Mouse (Mus musculus) myocyte (in vitro differentiated cells): ENCODE measurements around the gene Tcaf3. TPM values are rescaled to one million over a fixed set of nuclear protein-coding genes. Genes with fewer than 3 reads are reported as not detected.

ENCODE experiments used
- H3K27me3 ChIP-seq: one replicate; pipeline ENCODE4 v1.6.1; 2011; ENCODE audit not compliant: control insufficient read depth, insufficient read depth, insufficient read length
- H3K36me3 ChIP-seq: one replicate; pipeline ENCODE4 v1.6.1; 2011; ENCODE audit not compliant: control insufficient read depth, insufficient read depth
- H3K4me2 ChIP-seq: one replicate; pipeline ENCODE4 v1.6.1; 2011; ENCODE audit warnings: low read depth, control low read depth
- H3K4me3 ChIP-seq: one replicate; pipeline ENCODE4 v1.5.1; 2011; ENCODE audit warnings: mild to moderate bottlenecking, control low read depth, moderate library complexity
- H3K79me2 ChIP-seq: one replicate; pipeline ENCODE4 v1.6.1; 2011; ENCODE audit not compliant: control insufficient read depth, insufficient read depth
- H3ac ChIP-seq: one replicate; pipeline ENCODE4 v1.6.1; 2011; ENCODE audit not compliant: control insufficient read depth, insufficient read length
- CEBPB ChIP-seq: IDR thresholded peaks from 2 replicates; pipeline ENCODE4 v1.6.1; 2011; ENCODE audit warnings: mild to moderate bottlenecking, moderate library complexity; ENCODE audit not compliant: poor library complexity, insufficient read depth, severe bottlenecking
- E2F4 ChIP-seq: IDR thresholded peaks from one replicate; pipeline ENCODE4 v1.6.1; 2011; ENCODE audit warnings: mild to moderate bottlenecking, control low read depth, moderate library complexity; ENCODE audit not compliant: insufficient read depth
- MAX ChIP-seq: IDR thresholded peaks from one replicate; pipeline ENCODE4 v1.6.1; 2011; ENCODE audit warnings: low read depth, mild to moderate bottlenecking, control low read depth
- MYOD1 ChIP-seq, 3 experiments: IDR thresholded peaks; one replicate each; pipeline ENCODE4 v1.6.1; 2011; ENCODE audit warnings: control low read depth in 2 of 3, low read depth in 2 of 3, mild to moderate bottlenecking in 2 of 3, moderate library complexity in 1 of 3; ENCODE audit not compliant: insufficient read length in 2 of 3, control insufficient read depth in 1 of 3
- MYOG ChIP-seq, 3 experiments: IDR thresholded peaks; one replicate each; pipeline ENCODE4 v1.6.1; 2011; ENCODE audit warnings: control low read depth in 2 of 3, low read depth in 2 of 3, mild to moderate bottlenecking in 2 of 3; ENCODE audit not compliant: insufficient read length in 2 of 3, control insufficient read depth in 1 of 3, insufficient read depth in 1 of 3
- POLR2A ChIP-seq: IDR thresholded peaks from one replicate; pipeline ENCODE4 v1.6.1; 2011; ENCODE audit warnings: low read depth, mild to moderate bottlenecking, control low read depth, moderate library complexity; ENCODE audit not compliant: insufficient read length
- POLR2AphosphoS2 ChIP-seq: IDR thresholded peaks from one replicate; pipeline ENCODE4 v1.6.1; 2011; ENCODE audit warnings: low read depth, control low read depth; ENCODE audit not compliant: insufficient read length
- REST ChIP-seq: IDR thresholded peaks from one replicate; pipeline ENCODE4 v1.6.1; 2011; ENCODE audit warnings: mild to moderate bottlenecking, control low read depth, moderate library complexity; ENCODE audit not compliant: insufficient read depth, insufficient read length
- SRF ChIP-seq: IDR thresholded peaks from one replicate; pipeline ENCODE4 v1.6.1; 2011; ENCODE audit warnings: low read depth; ENCODE audit not compliant: control insufficient read depth, insufficient read length
- TCF12 ChIP-seq: IDR thresholded peaks from one replicate; pipeline ENCODE4 v1.6.1; 2011; ENCODE audit warnings: mild to moderate bottlenecking, control low read depth; ENCODE audit not compliant: poor library complexity, insufficient read depth, severe bottlenecking
- TCF3 ChIP-seq: IDR thresholded peaks from one replicate; pipeline ENCODE4 v1.6.1; 2011; ENCODE audit warnings: low read depth, control low read depth; ENCODE audit not compliant: insufficient read length
- USF1 ChIP-seq: IDR thresholded peaks from one replicate; pipeline ENCODE4 v1.6.1; 2011; ENCODE audit warnings: low read depth, mild to moderate bottlenecking, control low read depth, moderate library complexity
- polyA plus RNA-seq: library from polyadenylated mRNA; unstranded; fragments of >200 nt; fragmentation: generic; extraction: Trizol; gene quantifications from one replicate; pipeline ENCODE4 v1.2.1, GENCODE M21; 2012; ENCODE audit warnings: missing spikeins

The Tcaf3 gene
- polyA plus RNA-seq, 1 experiment, result not detected

DNA sequence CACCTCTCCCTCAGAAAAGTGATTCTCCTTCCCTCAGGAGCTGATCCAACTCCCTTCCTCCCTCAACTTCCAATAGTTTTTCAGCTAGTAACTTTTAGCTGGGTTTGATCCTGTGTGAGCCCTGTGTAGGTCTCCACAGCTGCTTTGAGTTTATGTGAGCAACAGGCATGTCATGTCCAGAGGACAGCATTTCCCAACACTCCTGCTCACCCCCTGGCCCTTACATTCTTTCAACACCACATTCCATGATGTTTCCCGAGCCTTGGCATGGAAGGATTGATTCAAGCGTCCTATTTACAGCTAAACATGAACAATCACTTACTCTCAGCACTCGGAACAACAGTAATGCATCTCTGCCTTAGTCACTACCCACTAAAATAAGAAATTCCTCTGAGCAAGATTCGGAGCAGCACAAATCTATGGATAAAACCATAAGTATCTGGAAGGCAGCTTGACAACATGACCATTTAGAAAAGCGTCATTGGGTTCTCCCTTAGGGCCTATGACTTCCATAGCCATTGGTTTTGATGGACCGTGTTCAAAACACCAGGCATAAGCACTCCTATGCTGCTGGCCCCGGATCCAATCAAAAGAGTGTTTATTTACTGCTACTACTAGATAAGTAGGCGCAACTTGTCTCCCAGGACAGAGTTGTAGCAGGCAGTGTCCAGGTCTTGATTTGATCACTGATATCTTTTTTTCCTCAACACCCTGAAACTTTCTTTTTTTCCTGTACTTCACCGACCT is 14.6 kb downstream of the Tcaf3 start:
- TF ChIP-seq CEBPB (no peak), MYOD1 (IDR thresholded peaks at IDR 0.05; ENCODE audit: control insufficient read depth in 1 of 3, insufficient read length in 2 of 3, low read depth in 2 of 3) (no peak), TCF12 (no peak), E2F4 (no peak), MYOG (IDR thresholded peaks at IDR 0.05; ENCODE audit: control insufficient read depth in 1 of 3, insufficient read depth in 1 of 3, insufficient read length in 2 of 3, low read depth in 2 of 3) (no peak), MAX (no peak), TCF3 (no peak), REST (no peak), USF1 (no peak), POLR2A (no peak), SRF (no peak), POLR2AphosphoS2 (no peak)

DNA sequence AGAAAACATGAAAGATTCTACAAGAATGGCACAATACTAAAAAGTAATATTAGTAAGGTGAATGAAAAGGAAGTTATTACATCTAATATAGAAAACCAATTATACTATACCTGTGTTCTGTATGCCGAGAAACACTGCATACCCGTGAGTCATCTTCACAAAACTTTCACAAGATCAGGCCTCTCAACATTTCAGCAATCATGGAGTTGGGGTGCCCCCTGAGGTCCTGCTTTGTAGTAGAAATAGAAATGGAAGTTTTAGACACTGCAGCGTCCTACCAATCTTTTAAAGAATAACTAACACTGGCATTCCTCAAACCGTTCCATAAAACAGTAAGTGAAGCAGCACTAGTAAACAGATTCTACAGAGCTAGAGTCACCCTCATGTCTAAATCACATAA is 18.8 kb downstream of the Tcaf3 start:
- Histone ChIP-seq H3ac (no peak overlapping the region), H3K79me2 (no peaks in the 10 kb centered on the region), H3K4me3 (no peak overlapping the region), H3K27me3 (no peaks in the 10 kb centered on the region), H3K36me3 (no peaks in the 10 kb centered on the region), H3K4me2 (no peak overlapping the region)
- TF ChIP-seq TCF12 (no peak), MAX (no peak)

More for the DNA sequence above, 14.6 kb downstream of the Tcaf3 start:
- Histone ChIP-seq H3K27me3 (no peaks in the 10 kb centered on the region), H3ac (no peak overlapping the region), H3K36me3 (no peaks in the 10 kb centered on the region), H3K4me3 (no peak overlapping the region), H3K79me2 (no peaks in the 10 kb centered on the region), H3K4me2 (peak overlapping the region; percentile 63)

DNA sequence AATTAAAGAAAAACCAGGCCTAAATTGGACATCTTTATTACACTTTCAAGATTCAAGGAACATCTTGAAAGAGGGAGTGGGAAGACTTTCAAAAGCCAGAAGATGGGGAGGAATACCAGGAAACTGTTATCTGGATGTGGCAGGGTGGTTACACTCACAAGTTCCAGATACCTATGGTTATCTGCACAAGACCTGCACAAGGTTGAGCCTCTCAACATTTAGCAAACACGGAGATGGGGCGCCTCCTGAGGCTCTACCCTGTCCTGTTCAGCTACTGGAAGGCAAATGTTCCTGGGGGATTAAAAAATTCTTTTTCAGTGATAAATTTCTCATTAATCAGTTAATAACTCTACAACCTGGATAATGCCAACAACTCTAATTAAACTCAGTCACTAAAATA is 20.1 kb downstream of the Tcaf3 start:
- H3K27me3 ChIP-seq, result no peaks in the 10 kb centered on the region
- no peak overlapping the region for H3K4me3 ChIP-seq
- H3K4me2 ChIP-seq, result no peak overlapping the region
- no peaks in the 10 kb centered on the region for H3K79me2 ChIP-seq
- TF ChIP-seq MAX, result no peak
- TF ChIP-seq SRF, result no peak
- TF ChIP-seq CEBPB, result no peak
- TF ChIP-seq E2F4, result no peak
- no peak for TF ChIP-seq MYOD1 (IDR thresholded peaks at IDR 0.05; ENCODE audit: control insufficient read depth in 1 of 3, insufficient read length in 2 of 3, low read depth in 2 of 3)
- TF ChIP-seq USF1, result no peak
- no peak for TF ChIP-seq POLR2AphosphoS2
- no peak for TF ChIP-seq POLR2A
- no peak for TF ChIP-seq TCF3
- TF ChIP-seq REST, result no peak
- H3K36me3 ChIP-seq, result no peaks in the 10 kb centered on the region
- H3ac ChIP-seq, result no peak overlapping the region

DNA sequence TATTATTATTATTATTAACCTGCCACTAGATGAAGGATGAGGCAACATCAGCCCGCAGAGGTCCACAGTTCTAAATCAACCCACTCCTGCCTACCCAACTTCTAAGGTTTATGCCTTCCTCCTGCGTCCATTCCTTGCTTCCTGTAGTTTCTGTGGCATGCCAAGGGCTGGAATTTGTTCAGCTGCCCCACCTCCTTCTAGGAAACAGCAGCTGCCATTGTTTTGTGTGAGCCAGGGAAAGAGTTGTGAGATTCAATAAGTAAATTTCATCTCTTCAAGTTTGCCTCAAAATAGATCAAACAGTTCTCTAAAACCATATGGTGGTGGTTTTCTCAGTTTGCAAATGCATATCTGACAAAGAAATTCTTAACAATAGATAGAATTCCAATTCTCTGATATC is 29.3 kb downstream of the Tcaf3 start:
- no peak overlapping the region for H3K4me2 ChIP-seq
- no peaks in the 10 kb centered on the region for H3K79me2 ChIP-seq
- H3K4me3 ChIP-seq, result no peak overlapping the region
- no peak overlapping the region for H3ac ChIP-seq
- no peaks in the 10 kb centered on the region for H3K36me3 ChIP-seq
- TF ChIP-seq SRF (no peak), MYOG (IDR thresholded peaks at IDR 0.05; ENCODE audit: control insufficient read depth in 1 of 3, insufficient read depth in 1 of 3, insufficient read length in 2 of 3, low read depth in 2 of 3) (peak in 1 of 3 experiments; percentile 66), MYOD1 (IDR thresholded peaks at IDR 0.05; ENCODE audit: control insufficient read depth in 1 of 3, insufficient read length in 2 of 3, low read depth in 2 of 3) (peak in 2 of 3 experiments; percentile 39 to 40)
- no peaks in the 10 kb centered on the region for H3K27me3 ChIP-seq

DNA sequence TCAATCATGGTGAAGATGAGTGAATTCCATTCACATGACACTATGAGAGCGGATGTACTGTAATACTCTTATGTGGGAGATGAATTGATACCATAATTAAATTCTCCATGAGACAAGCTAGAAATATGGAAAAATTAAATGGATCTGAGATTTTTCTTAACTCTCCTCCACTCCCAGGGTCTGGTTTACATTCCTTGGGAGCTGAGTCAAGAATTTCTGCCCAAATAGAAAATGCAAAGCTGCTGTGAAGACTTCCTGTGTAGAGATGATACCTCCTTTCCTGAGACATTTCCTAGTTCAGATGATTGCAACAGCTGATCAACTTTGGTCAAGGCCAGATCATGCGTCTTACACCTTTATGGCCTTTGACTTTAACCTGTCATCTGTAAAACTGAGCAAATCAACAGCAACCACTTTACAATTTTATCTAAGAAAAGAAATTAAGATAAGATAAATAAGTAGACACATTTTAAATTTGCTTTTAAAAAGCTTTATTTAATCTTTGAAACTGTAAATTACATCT is 31.4 kb downstream of the Tcaf3 start:
- Histone ChIP-seq H3K4me2 (peak overlapping the region; percentile 32), H3K4me3 (no peak overlapping the region), H3K36me3 (no peaks in the 10 kb centered on the region), H3ac (no peak overlapping the region), H3K79me2 (no peaks in the 10 kb centered on the region), H3K27me3 (no peaks in the 10 kb centered on the region)
- no peak for TF ChIP-seq POLR2A
- TF ChIP-seq SRF, result no peak
- TF ChIP-seq MAX, result no peak
- no peak for TF ChIP-seq MYOD1 (IDR thresholded peaks at IDR 0.05; ENCODE audit: control insufficient read depth in 1 of 3, insufficient read length in 2 of 3, low read depth in 2 of 3)
- TF ChIP-seq CEBPB, result peak; percentile 26; the same call in 1 of the 2 replicates
- no peak for TF ChIP-seq TCF12
